Mouse (Mus musculus) fat pad, adult 2 months (tissue): ENCODE results near the gene Tnfsfm13.
"Not testable (repeated sequence)": the region's sequence is repeated elsewhere in the genome, so short reads cannot be mapped to it uniquely, and the experiment has no call there.

ENCODE experiments used
- DNase-seq: peaks from one replicate; pipeline ENCODE4 v3.0.0-alpha.2; 2011; ENCODE audit warnings: low read depth, low spot score; ENCODE audit errors: extremely low read depth

Tnfsfm13 gene

DNA sequence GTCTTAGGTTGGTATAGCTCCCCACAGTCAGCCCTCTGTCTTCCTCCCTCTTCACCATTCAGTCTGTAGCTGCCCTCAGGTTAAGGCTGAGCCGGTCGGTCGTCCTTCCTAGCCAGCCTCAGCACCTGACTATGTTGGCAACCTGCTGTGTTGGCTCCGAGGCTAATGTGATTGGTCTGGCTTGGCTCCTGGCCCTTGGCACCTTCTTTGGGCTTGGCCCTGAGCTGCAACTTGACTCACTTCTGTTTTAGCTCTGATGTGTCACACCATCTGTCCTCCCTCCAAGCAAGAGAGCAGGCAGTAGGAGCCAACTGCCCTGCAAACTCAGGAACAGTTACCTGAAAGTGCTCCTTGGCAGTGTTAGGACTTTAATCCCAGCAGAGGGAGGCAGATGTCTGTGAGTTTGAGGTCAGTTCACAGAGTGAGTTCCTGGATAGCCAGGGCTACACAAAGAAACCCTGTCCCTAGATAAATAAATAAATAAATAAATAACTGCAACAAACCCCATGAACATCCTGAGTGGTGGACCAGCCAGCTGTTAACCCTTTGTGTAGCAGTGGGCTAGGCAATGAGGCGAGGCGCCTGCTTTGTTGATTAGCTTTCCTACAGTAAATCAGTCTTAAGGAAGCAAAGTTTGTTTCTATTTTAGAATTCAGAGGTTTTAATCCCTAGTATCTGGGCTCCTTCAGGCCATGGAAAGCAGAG, 11.0 kb upstream of the Tnfsfm13 start:
- peak; percentile 96 for DNase-seq

GRCm38 (mm10) chr11:69704613-69705010, 8.7 kb upstream of the Tnfsfm13 start:
- DNase-seq = no peak

- DNase-seq = no peak
These were observed 8.1 kb upstream of the Tnfsfm13 start for GRCm38 (mm10) chr11:69703814-69704612.

DNA sequence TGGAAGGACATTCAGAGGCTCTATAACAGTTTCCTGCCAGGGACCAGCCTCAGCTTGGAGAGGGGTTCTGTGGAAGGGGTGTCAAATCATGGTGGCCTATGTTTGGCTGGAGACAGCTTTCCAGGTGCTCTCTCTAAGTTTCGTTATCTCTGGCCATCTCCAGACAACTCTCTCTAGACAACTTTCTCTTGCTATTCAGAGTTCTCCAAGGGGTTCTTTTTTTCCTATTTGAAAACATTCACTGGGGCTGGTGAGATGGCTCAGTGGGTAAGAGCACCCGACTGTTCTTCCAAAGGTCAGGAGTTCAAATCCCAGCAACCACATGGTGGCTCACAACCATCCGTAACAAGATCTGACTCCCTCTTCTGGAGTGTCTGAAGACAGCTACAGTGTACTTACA, 7.5 kb upstream of the Tnfsfm13 start:
- not testable (repeated sequence) for DNase-seq

- DNase-seq = not testable (repeated sequence)
These were observed 7.0 kb upstream of the Tnfsfm13 start for GRCm38 (mm10) chr11:69702886-69703285.

DNA sequence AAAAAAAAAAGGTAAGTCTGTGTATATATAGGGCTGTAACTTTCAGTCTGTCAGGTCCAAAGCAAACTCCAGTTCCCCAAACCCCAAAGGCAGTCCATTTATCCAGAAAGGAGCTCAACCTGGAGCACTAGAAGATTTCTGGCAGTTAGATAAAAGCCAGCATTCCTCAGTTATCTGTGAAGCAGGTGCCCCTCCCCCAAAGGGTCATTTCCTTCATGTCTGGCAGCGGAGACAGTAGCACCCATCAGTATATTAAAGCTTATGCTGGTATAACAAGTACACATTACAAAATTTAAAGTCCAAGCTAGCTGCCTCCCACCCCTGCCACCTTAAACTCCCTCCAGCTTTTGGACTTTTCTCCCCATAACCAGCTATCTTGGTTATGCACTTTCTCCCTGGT, 3.7 kb upstream of the Tnfsfm13 start:
- no peak for DNase-seq

DNA sequence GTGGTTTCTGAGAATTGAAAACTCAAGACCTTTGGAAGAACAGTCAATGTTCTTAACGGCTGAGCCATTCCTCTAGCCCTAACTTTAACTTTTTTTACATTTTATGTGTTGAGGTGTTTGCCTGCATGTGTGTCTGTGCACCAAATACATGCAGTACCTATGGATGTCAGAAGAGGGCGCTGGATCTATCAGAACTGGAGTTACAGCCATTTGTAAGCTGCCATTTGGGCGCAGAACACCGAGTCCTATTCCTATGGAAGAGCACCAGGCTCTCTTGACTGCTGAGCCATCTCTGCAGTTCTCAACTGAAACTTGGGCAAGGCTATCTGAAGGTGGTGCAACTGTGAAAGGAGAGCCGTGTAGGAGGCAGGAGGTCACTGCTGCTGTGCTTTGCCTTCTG, 2.7 kb upstream of the Tnfsfm13 start:
- no peak for DNase-seq

DNA sequence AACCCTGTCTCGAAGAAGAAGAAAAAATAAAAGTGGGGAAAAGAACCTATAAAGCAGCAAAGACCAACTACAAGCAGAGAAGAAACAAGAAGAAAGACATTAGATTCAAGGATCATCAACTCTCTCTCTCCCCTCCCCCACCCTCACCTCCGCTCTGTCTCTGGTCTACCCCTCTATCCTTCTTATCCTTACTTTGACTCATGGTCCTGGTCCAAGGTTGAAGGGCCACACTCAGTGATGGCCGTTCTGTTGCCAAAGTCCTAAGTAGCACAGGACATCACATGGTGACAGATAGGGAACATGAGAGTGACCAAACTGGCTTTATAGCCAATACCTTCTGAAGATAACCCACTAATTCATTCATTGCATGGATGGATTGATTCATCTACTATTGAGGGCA, 1.5 kb upstream of the Tnfsfm13 start:
- no peak for DNase-seq

GRCm38 (mm10) chr11:69695046-69695360, 895 bp downstream of the Tnfsfm13 start:
- DNase-seq = no peak

GRCm38 (mm10) chr11:69693421-69693965, 2.4 kb downstream of the Tnfsfm13 start:
- DNase-seq = no peak

DNA sequence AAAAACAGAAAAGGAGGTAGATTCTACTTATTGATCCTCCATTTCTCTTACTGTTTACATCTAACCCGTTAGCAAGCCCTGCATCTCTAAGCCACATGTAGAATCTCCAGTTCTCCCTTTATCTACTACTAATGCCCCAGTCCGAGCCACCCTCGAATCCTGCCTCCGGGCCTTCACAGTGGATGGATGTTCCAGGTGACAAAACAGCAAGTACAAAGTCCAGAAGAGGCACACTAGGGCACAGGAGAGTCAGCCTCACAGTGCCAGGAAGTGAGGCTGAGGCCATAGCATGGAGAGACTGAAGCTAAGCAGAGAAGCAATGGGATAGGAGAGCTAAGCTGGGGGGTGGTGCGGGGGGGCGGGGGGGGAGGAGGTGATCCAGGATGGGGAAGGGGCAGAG, 3.0 kb downstream of the Tnfsfm13 start:
- DNase-seq = no peak

GRCm38 (mm10) chr11:69692196-69692811, 3.6 kb downstream of the Tnfsfm13 start:
- DNase-seq = no peak

GRCm38 (mm10) chr11:69689891-69690290, 6.0 kb downstream of the Tnfsfm13 start:
- no peak for DNase-seq

GRCm38 (mm10) chr11:69687061-69687460, 8.8 kb downstream of the Tnfsfm13 start:
- DNase-seq = no peak

DNA sequence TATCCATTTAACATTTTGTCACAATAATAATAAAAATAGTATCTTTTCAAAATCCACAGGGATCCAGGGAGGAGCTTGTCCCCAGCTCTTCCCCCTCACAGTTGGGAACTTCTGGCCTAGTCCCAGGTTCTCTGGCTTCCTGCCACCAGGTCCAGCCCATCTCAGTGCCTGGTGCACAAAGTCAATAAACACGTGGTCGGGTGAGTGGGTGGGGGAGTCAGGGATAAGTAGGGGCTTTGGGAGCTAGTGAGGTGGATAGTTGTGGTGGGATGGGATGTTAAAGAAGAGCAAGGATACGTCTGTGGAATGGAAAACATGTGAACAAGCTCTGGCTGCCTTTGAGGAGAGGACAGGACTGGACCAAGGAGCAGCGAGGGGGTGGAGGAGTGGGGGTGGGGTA, 9.5 kb downstream of the Tnfsfm13 start:
- DNase-seq = no peak

GRCm38 (mm10) chr11:69685526-69686148, 10.3 kb downstream of the Tnfsfm13 start, which contains the start of gene Tnfsf13:
Gene Tnfsf13, minus strand, starts transcription at chr11:69685784.
- no peak for DNase-seq

- no peak for DNase-seq
These were observed 11.0 kb downstream of the Tnfsfm13 start for GRCm38 (mm10) chr11:69684936-69685335.

- no peak for DNase-seq
These were observed 11.7 kb downstream of the Tnfsfm13 start for GRCm38 (mm10) chr11:69684128-69684745.

- DNase-seq = no peak
These were observed 12.3 kb downstream of the Tnfsfm13 start for GRCm38 (mm10) chr11:69683576-69683975.

DNA sequence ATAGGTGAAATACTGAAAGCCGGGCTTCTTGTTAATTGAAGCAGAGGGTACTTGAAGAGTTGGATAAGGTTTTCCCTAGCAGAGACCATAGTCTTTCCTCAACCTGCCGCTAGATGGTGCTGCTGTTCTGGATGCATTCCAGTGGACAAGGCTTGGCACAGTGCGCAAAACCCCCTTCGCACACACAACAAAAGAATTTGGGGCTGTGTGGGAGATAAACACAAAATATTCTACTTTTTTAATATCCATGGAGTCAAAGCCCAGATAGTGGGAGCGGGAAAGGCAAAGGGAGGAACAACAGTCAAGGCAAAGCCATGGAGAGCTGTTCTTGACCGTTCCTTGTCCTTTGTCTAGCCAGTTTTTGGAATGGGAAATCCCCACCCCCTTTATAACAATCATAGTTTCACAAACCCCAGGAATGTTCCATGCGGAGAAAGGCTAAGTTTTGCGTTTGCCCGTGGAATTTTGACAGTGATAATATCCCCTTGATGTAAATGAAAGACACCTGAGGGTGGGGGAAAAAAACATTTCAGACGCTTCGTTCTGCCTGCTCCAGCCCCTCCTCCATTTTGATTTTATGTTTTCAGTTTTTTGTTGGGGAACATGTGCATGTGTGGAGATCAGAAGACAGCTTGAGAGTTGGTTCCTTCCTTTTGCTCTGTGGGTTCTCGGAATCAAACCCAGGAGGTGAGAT, 12.9 kb downstream of the Tnfsfm13 start:
- no peak for DNase-seq
